Mouse (Mus musculus) lung, embryonic 15.5 days (tissue): ENCODE data around the gene Itgb2. TPM values are rescaled to one million over a fixed set of nuclear protein-coding genes. Genes with fewer than 3 reads are reported as not detected.

Experiments used
- ATAC-seq: fragments of 200-750 bp; cut with Nextera tagmentation; 2 replicates; pipeline ENCODE4 v1.8.0; 2017; ENCODE audit warnings: moderate number of reproducible peaks, borderline replicate concordance; ENCODE audit not compliant: low FRiP score, low TSS enrichment; ENCODE audit errors: extremely low read depth
- H3K27ac ChIP-seq: fragments of 300-500 bp; sonication (generic); 2 replicates; pipeline ENCODE4 v1.5.1; 2015; ENCODE audit warnings: moderate library complexity, mild to moderate bottlenecking, inconsistent platforms
- H3K27me3 ChIP-seq: fragments of 300-500 bp; sonication (generic); 2 replicates; pipeline ENCODE4 v1.6.1; 2015; ENCODE audit warnings: inconsistent platforms
- H3K36me3 ChIP-seq: fragments of 300-500 bp; sonication (generic); 2 replicates; pipeline ENCODE4 v1.6.1; 2015; ENCODE audit warnings: inconsistent platforms
- H3K4me1 ChIP-seq: fragments of 300-500 bp; sonication (generic); 2 replicates; pipeline ENCODE4 v1.6.1; 2015; ENCODE audit warnings: inconsistent platforms
- H3K4me2 ChIP-seq: fragments of 300-500 bp; sonication (generic); 2 replicates; pipeline ENCODE4 v1.6.1; 2015; ENCODE audit warnings: inconsistent platforms, mild to moderate bottlenecking, moderate library complexity
- H3K4me3 ChIP-seq: fragments of 300-500 bp; sonication (generic); 2 replicates; pipeline ENCODE4 v1.5.1; 2015; ENCODE audit warnings: mild to moderate bottlenecking, inconsistent platforms
- H3K9ac ChIP-seq: fragments of 300-500 bp; sonication (generic); 2 replicates; pipeline ENCODE4 v1.6.1; 2015; ENCODE audit warnings: inconsistent platforms
- H3K9me3 ChIP-seq: fragments of 300-500 bp; sonication (generic); 2 replicates; pipeline ENCODE4 v1.6.1; 2016; ENCODE audit warnings: inconsistent platforms
- WGBS: fragments of 180-500 bp; shearing (Covaris S2); methylation state at CpG from one replicate; pipeline ENCODE4 v1.1.7; 2015; 5-methylcytosine and 5-hydroxymethylcytosine counted together
- polyA plus RNA-seq: library from polyadenylated mRNA; unstranded; fragments of >200 nt; fragmentation: Nextera tagmentation; extraction: Ambion mirVana; gene quantifications from 2 replicates; pipeline ENCODE4 v1.2.1, GENCODE M21; 2015

Gene Itgb2
- polyA plus RNA-seq, 1 experiment from 2014 or later, result 5.3 TPM

GRCm38 (mm10) chr10:77581023-77581407, 51.0 kb downstream of the Itgb2 start:
- Histone ChIP-seq H3K4me3 (peak overlapping the region; percentile 76), H3K9ac (peak overlapping the region; percentile 38), H3K9me3 (no peaks in the 10 kb centered on the region), H3K27ac (no peak overlapping the region), H3K27me3 (no peaks in the 10 kb centered on the region), H3K36me3 (no peaks in the 10 kb centered on the region), H3K4me2 (peak overlapping the region; percentile 64), H3K4me1 (peaks cover 24% of the 10 kb centered on the region)
- WGBS, result 5% methylated on average over 8 of the region's 8 CpGs
- no peak for ATAC-seq

DNA sequence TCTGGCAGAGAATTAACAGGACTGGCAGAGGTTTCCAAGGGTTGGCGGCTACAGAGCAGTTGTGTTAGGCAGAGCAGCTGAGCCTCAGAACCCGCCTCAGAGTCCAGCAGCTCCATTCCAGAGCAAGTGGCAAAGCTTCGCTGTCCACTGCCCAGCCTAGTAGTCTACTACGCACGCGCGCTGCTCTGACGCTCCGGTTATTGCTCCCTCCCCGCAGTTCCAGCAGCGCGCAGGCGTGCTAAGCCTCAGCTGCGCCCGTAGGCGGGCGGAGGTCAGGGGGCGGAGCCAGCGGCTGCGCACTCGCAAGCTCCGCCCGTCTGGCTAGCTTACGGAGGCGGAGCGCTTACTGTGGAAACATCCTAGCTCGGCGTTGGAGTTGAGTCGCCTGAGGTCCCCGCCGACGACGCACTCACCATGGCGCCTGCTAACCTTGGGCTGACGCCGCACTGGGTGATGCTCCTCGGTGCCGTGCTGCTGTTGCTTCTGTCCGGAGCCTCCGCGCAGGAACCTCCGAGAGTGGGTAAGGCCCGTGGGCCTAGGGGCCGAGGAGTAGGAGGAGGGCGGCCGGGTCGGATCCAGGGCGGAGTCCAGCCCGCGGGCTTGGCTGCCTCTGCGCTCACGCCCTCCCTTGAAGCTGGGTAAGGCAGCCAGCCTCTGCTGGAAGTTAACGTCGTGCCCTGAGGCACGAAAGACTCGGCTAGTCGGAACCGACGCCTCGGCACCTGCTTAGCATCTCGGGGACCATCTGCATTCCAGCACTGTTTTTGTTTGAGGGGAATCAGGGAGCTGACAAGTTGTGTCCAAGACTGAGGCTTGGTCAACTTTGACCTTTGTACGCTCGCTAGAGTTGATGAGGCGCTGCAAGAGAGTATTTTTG, 51.6 kb downstream of the Itgb2 start, which contains the start of gene Pttg1ip:
Pttg1ip (plus strand) TSS at position 313 of the 877 bp plus-strand sequence.
- Histone ChIP-seq H3K4me2 (peak within 1 kb of the TSS; percentile 64), H3K9me3 (no peaks in the 10 kb centered on the region), H3K27me3 (no peaks in the 10 kb centered on the region), H3K4me3 (peak within 1 kb of the TSS; percentile 76), H3K4me1 (peaks cover 24% of the 10 kb centered on the region), H3K36me3 (no peaks in the 10 kb centered on the region), H3K9ac (peak within 1 kb of the TSS; percentile 81), H3K27ac (peak within 1 kb of the TSS; percentile 93)
- WGBS, result under 1% methylated on average over 64 of the region's 64 CpGs
- ATAC-seq, result peak; percentile 96

- WGBS, result 6% methylated on average over 8 of the region's 8 CpGs
- Histone ChIP-seq H3K4me2 (peak overlapping the region; percentile 64), H3K4me3 (peak overlapping the region; percentile 76), H3K4me1 (peaks cover 24% of the 10 kb centered on the region), H3K27me3 (no peaks in the 10 kb centered on the region), H3K36me3 (peaks cover 1% of the 10 kb centered on the region; the same call in 1 of the 2 replicates), H3K27ac (peak overlapping the region; percentile 93), H3K9me3 (no peaks in the 10 kb centered on the region), H3K9ac (peak overlapping the region; percentile 81)
- no peak for ATAC-seq
Observed at GRCm38 (mm10) chr10:77582285-77582618, 52.2 kb downstream of the Itgb2 start.

DNA sequence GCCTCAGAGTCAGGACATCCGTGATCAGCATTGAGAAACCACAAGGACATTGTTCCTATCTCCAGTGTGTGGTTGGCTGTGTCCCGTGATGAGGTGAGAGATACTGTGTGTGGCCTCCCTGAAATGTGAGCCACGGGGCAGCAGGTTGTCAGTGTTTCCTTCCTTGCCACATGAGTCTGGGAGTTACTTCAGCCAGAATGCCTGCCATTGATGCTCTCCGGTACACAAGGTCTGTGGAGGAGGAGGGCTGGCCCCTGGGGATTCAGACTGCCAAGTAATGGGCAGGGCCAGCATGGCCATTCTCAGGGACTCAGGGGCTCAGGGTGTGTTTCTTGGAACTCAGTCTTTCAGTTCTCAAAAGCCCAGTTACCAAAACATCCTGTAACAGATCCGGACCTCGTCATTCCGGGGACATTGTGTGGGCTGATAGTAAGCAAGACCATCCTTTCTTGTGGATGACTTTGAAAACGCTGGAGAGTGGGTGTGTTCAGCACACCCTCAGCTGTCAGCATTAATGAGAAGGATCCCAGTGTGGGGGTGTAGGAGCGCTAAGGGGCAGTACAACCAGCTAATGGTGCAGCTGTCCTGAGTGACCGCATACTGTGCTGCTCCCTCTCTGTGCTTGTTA, 53.9 kb downstream of the Itgb2 start:
- H3K4me3 ChIP-seq, result no peak overlapping the region
- 62% methylated on average over 10 of the region's 10 CpGs for WGBS
- peaks cover 26% of the 10 kb centered on the region for H3K4me1 ChIP-seq
- ATAC-seq, result no peak
- no peak overlapping the region for H3K27ac ChIP-seq
- no peaks in the 10 kb centered on the region for H3K27me3 ChIP-seq
- no peak overlapping the region for H3K4me2 ChIP-seq
- no peak overlapping the region for H3K9ac ChIP-seq
- H3K9me3 ChIP-seq, result no peaks in the 10 kb centered on the region
- peaks cover 13% of the 10 kb centered on the region; the same call in 1 of the 2 replicates for H3K36me3 ChIP-seq

DNA sequence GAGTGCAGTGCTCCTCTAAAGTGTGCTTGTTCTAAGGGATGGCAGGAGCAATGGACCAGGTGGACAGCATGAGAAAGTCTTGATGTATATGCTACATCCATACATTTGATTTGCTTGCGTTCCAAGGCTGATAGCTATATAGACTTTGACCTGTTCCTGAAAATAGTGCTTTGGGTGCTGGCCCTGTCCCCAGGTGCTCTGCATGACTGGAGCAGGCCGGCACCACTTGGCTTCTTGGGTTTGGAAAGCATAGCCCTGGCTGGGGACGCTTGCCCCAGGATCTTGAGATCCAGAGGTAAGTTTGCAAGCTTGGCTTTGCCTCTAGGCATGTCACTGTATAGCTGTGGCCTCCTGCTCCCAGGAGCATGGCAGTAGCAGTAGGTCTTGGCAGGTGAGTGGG, 56.6 kb downstream of the Itgb2 start:
- no peak for ATAC-seq
- H3K4me3 ChIP-seq, result no peak overlapping the region
- H3K27me3 ChIP-seq, result no peaks in the 10 kb centered on the region
- no peaks in the 10 kb centered on the region for H3K9me3 ChIP-seq
- H3K4me1 ChIP-seq, result peaks cover 29% of the 10 kb centered on the region
- WGBS, result 78% methylated on average over 3 of the region's 3 CpGs
- H3K9ac ChIP-seq, result no peak overlapping the region
- H3K36me3 ChIP-seq, result peaks cover 22% of the 10 kb centered on the region; the same call in 1 of the 2 replicates
- no peak overlapping the region for H3K27ac ChIP-seq
- H3K4me2 ChIP-seq, result no peak overlapping the region

DNA sequence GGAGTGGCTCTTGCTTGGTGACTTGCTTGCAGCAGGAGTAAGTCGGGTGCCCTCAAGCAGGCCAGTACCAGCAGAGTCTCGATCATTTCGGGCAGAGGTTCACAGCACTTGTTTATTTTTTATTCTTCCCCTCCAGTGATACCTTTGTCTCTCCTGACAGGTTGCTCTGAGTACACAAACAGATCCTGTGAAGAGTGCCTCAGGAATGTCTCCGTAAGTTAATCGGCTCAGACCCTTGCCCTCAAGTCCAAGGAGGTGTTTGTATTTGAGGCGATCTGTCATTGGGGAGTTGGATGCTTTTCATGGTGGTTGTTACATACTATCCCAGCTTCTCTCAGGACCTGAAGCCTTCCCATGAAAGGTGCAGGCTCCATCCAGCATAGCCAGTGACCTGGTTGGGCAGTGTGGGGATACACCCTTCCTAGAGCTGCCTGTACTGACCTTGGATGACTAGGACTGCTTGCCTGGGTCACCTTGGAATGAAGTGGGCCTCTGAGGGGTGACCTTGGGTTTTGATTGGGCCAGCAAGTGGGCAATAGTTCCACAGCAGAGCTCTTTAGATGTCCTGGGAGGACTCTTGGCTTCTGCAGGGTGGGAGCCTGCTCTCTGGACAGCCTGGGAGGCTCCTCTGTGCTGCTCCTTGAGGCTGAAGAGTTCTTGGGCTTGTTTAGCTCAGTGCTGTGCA, 57.2 kb downstream of the Itgb2 start:
- Histone ChIP-seq H3K27ac (no peak overlapping the region), H3K4me1 (peaks cover 29% of the 10 kb centered on the region), H3K9me3 (no peaks in the 10 kb centered on the region), H3K27me3 (no peaks in the 10 kb centered on the region), H3K9ac (no peak overlapping the region), H3K4me3 (no peak overlapping the region), H3K4me2 (no peak overlapping the region), H3K36me3 (peaks cover 23% of the 10 kb centered on the region; the same call in 1 of the 2 replicates)
- ATAC-seq, result no peak
- 35% methylated on average over 6 of the region's 6 CpGs for WGBS

GRCm38 (mm10) chr10:77588036-77588435, 58.0 kb downstream of the Itgb2 start:
- Histone ChIP-seq H3K27me3 (no peaks in the 10 kb centered on the region), H3K9ac (no peak overlapping the region), H3K9me3 (no peaks in the 10 kb centered on the region), H3K4me3 (no peak overlapping the region), H3K4me1 (peaks cover 21% of the 10 kb centered on the region), H3K4me2 (no peak overlapping the region), H3K27ac (no peak overlapping the region), H3K36me3 (peaks cover 31% of the 10 kb centered on the region)
- ATAC-seq, result no peak
- 85% methylated on average over 2 of the region's 2 CpGs for WGBS

DNA sequence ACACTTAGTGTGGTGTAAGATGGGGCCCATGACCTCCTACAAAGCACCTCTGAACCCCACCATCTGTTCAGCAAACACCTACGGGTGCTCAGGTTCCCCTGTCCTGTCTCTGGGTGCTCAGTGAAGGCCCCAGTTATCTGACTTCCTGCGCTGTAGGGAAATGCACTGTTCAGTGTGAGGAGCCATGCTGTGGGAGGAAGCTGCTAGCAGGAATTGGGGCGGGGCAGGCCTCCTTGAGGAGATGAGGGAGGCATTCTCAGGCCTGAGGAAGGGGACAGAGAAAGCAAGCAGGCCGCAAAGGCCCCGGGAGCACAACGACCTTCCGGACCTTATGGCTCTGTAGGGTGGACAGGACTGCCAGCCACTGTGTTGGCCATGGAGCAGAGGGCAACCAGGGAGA, 59.1 kb downstream of the Itgb2 start:
- no peak overlapping the region for H3K4me2 ChIP-seq
- H3K36me3 ChIP-seq, result peaks cover 41% of the 10 kb centered on the region
- H3K27me3 ChIP-seq, result no peaks in the 10 kb centered on the region
- H3K9me3 ChIP-seq, result no peaks in the 10 kb centered on the region
- H3K27ac ChIP-seq, result no peak overlapping the region
- no peak overlapping the region for H3K4me3 ChIP-seq
- H3K4me1 ChIP-seq, result peaks cover 11% of the 10 kb centered on the region; the same call in 1 of the 2 replicates
- WGBS, result 70% methylated on average over 7 of the region's 7 CpGs
- ATAC-seq, result no peak
- H3K9ac ChIP-seq, result no peak overlapping the region

GRCm38 (mm10) chr10:77589749-77590148, 59.7 kb downstream of the Itgb2 start:
- Histone ChIP-seq H3K27me3 (no peaks in the 10 kb centered on the region), H3K9me3 (no peaks in the 10 kb centered on the region), H3K36me3 (peaks cover 48% of the 10 kb centered on the region), H3K4me2 (no peak overlapping the region), H3K4me1 (0 out of 2 replicates have a peak, but pooled peaks cover 11% of the 10 kb centered on the region), H3K9ac (no peak overlapping the region), H3K4me3 (no peak overlapping the region), H3K27ac (no peak overlapping the region)
- 55% methylated on average over 8 of the region's 8 CpGs for WGBS
- no peak for ATAC-seq

- Histone ChIP-seq H3K36me3 (peaks cover 58% of the 10 kb centered on the region), H3K27me3 (no peaks in the 10 kb centered on the region), H3K9me3 (no peaks in the 10 kb centered on the region), H3K4me3 (no peak overlapping the region), H3K4me1 (0 out of 2 replicates have a peak, but pooled peaks cover 11% of the 10 kb centered on the region), H3K4me2 (no peak overlapping the region), H3K27ac (no peak overlapping the region), H3K9ac (no peak overlapping the region)
- peak; percentile 45; the same call in 1 of the 2 replicates for ATAC-seq
- WGBS, result 46% methylated on average over 6 of the region's 6 CpGs
Observed at GRCm38 (mm10) chr10:77590812-77591211, 60.8 kb downstream of the Itgb2 start.

- no peak overlapping the region for H3K4me3 ChIP-seq
- 81% methylated on average over 6 of the region's 6 CpGs for WGBS
- no peaks in the 10 kb centered on the region for H3K9me3 ChIP-seq
- 0 out of 2 replicates have a peak, but pooled peaks cover 11% of the 10 kb centered on the region for H3K4me1 ChIP-seq
- peaks cover 59% of the 10 kb centered on the region for H3K36me3 ChIP-seq
- H3K4me2 ChIP-seq, result no peak overlapping the region
- no peak overlapping the region for H3K27ac ChIP-seq
- no peak overlapping the region for H3K9ac ChIP-seq
- H3K27me3 ChIP-seq, result no peaks in the 10 kb centered on the region
- no peak for ATAC-seq
Observed at GRCm38 (mm10) chr10:77591546-77591945, 61.5 kb downstream of the Itgb2 start.
